Mouse (Mus musculus) embryonic fibroblast, embryonic 13.5 days (primary cell): ENCODE measurements around the gene Smtnl2.

Experiments
- CTCF ChIP-seq: IDR thresholded peaks from 2 replicates; pipeline ENCODE4 v1.5.1; 2011; ENCODE audit warnings: mild to moderate bottlenecking, control low read depth, low read length, moderate library complexity, borderline replicate concordance; ENCODE audit not compliant: insufficient read depth
- POLR2A ChIP-seq: IDR thresholded peaks from 2 replicates; pipeline ENCODE4 v1.6.1; 2011; ENCODE audit warnings: low read depth, mild to moderate bottlenecking, control low read depth, low read length, moderate library complexity

- TF ChIP-seq CTCF (no peak), POLR2A (no peak)
These were observed 2.9 kb downstream of the Smtnl2 start for GRCm38 (mm10) chr11:72408451-72409170.
